Mouse (Mus musculus) granulocyte monocyte progenitor cell, adult 5-6 weeks (primary cell): Measurements from ENCODE around the gene D130043K22Rik. TPM values are rescaled to one million over a fixed set of nuclear protein-coding genes. Genes with fewer than 3 reads are reported as not detected.

Experiments used
- ATAC-seq: replicated peaks from 2 replicates; pipeline ENCODE4 v1.8.0; 2016; ENCODE audit warnings: mild to moderate bottlenecking, moderate TSS enrichment, inconsistent platforms; ENCODE audit not compliant: poor library complexity, severe bottlenecking
- total RNA-seq, 2 experiments: library from RNA; stranded (forward) in 1 of 2; stranded (reverse) in 1 of 2; fragments of 200-712, 200-1000 nt in 1 of 2; fragments of >200 nt in 1 of 2; fragmentation: Nextera tagmentation in 1 of 2; gene quantifications; 2 replicates each; pipeline ENCODE4 v1.2.3; 2014 to 2017

D130043K22Rik gene
- total RNA-seq, 2 experiments from 2014 or later = not detected

- ATAC-seq = no peak
These were observed 94.5 kb downstream of the D130043K22Rik start for GRCm38 (mm10) chr13:24939472-24939871.

GRCm38 (mm10) chr13:24942512-24943282, 97.8 kb downstream of the D130043K22Rik start, which contains the start of gene Gpld1:
Gene Gpld1, plus strand, starts transcription at chr13:24943152.
- peak; percentile 85 for ATAC-seq

- no peak for ATAC-seq
These were observed 98.4 kb downstream of the D130043K22Rik start for GRCm38 (mm10) chr13:24943303-24943702.

GRCm38 (mm10) chr13:24945567-24945966, 100.6 kb downstream of the D130043K22Rik start:
- no peak for ATAC-seq

GRCm38 (mm10) chr13:24947158-24947557, 102.2 kb downstream of the D130043K22Rik start:
- no peak for ATAC-seq

- ATAC-seq = 0 out of 2 replicates have a peak, but pooled peaks have one; percentile 27
These were observed 103.9 kb downstream of the D130043K22Rik start for GRCm38 (mm10) chr13:24948870-24949269.

Other genes starting within 250 kb of the D130043K22Rik start
- gene Armh2, start 103.9 kb upstream of the D130043K22Rik start, total RNA-seq (2014; fragmentation: Nextera tagmentation) = not detected in 2 replicates
- not detected in 2 replicates for gene Armh2, start 103.9 kb upstream of the D130043K22Rik start, total RNA-seq (2017)
- 148 and 183 TPM in 2 replicates for gene Gmnn, start 83.2 kb upstream of the D130043K22Rik start, total RNA-seq (2014; fragmentation: Nextera tagmentation)
- 214 and 286 TPM in 2 replicates for gene Gmnn, start 83.2 kb upstream of the D130043K22Rik start, total RNA-seq (2017)
- 166 and 184 TPM in 2 replicates for gene BC005537, start 43.5 kb upstream of the D130043K22Rik start, total RNA-seq (2014; fragmentation: Nextera tagmentation)
- gene BC005537, start 43.5 kb upstream of the D130043K22Rik start, total RNA-seq (2017) = 57.0 and 63.6 TPM in 2 replicates
- gene Acot13, start 13.6 kb upstream of the D130043K22Rik start, total RNA-seq (2014; fragmentation: Nextera tagmentation) = 37.7 and 40.4 TPM in 2 replicates
- 41.8 and 46.1 TPM in 2 replicates for gene Acot13, start 13.6 kb upstream of the D130043K22Rik start, total RNA-seq (2017)
- gene Tdp2, start 13.5 kb upstream of the D130043K22Rik start, total RNA-seq (2014; fragmentation: Nextera tagmentation) = 48.4 and 84.7 TPM in 2 replicates
- gene Tdp2, start 13.5 kb upstream of the D130043K22Rik start, total RNA-seq (2017) = 51.8 and 57.7 TPM in 2 replicates
- 1.5 TPM in 2 replicates for gene Aldh5a1, start 92.5 kb downstream of the D130043K22Rik start, total RNA-seq (2014; fragmentation: Nextera tagmentation)
- 2.6 and 3.1 TPM in 2 replicates for gene Aldh5a1, start 92.5 kb downstream of the D130043K22Rik start, total RNA-seq (2017)
- 0.43 TPM in 1 of 2 replicates, not detected in the other for gene Gpld1, start 98.0 kb downstream of the D130043K22Rik start, total RNA-seq (2014; fragmentation: Nextera tagmentation)
- 0.17 and 0.52 TPM in 2 replicates for gene Gpld1, start 98.0 kb downstream of the D130043K22Rik start, total RNA-seq (2017)
- gene Mrs2, start 175.2 kb downstream of the D130043K22Rik start, total RNA-seq (2014; fragmentation: Nextera tagmentation) = 28.2 and 36.5 TPM in 2 replicates
- 11.7 and 12.8 TPM in 2 replicates for gene Mrs2, start 175.2 kb downstream of the D130043K22Rik start, total RNA-seq (2017)
- not detected in 2 replicates for gene Dcdc2a, start 210.9 kb downstream of the D130043K22Rik start, total RNA-seq (2014; fragmentation: Nextera tagmentation)
- not detected in 2 replicates for gene Dcdc2a, start 210.9 kb downstream of the D130043K22Rik start, total RNA-seq (2017)